Mouse (Mus musculus): Measurements from ENCODE around the gene Prkd3.
A peak's percentile ranks its signal among the peaks of the same experiment; 100 is the strongest.

The Prkd3 gene

DNA sequence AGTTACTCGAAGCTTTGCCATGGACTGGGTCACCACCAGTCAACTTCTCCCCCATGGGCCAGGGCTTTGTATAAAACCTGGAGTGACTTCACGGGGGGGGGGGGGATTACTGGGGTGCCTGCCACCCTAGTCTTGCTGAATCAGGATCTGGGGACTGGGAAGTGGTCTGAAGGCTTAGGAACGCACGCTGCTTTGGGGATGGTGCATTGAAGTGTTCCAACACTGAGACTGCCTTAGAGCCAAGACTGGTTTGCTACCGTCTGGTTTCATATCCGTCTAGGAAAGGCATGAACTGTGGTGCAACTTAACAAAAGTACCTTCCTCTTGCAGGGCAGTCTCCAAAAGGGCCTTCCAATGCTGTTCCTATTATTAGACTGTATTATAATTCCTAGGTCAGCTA is 102.9 kb downstream of the Prkd3 start:
- DNase-seq: no peak

DNA sequence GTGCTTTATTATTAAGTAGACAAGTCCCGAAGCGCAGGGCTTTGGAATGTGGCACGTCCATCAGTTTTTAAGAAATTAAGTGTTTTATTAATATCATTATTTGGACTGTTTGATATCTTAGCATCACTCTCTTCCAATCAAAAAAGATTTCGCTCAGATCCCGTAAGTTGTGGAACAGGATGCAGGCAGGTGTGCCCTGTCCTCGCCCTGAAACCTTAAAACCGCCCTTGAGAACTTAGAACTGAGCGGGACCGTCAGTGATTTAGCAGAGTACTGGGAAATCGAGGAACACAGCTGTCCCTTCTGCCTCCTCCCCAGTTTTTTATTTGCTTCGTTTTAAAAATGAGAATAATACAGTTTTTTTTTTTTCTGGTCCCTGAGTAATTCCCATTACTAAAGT is 103.7 kb downstream of the Prkd3 start:
- no peak for DNase-seq

- peak; percentile 85 for DNase-seq
These were observed 104.2 kb downstream of the Prkd3 start, which contains the start of gene Cebpzos for GRCm38 (mm10) chr17:78916369-78916813. Gene Cebpzos, plus strand, starts transcription at chr17:78916500.

GRCm38 (mm10) chr17:78915772-78916171 is 104.8 kb downstream of the Prkd3 start:
- DNase-seq: no peak

GRCm38 (mm10) chr17:78913921-78914320 is 106.7 kb downstream of the Prkd3 start:
- DNase-seq: no peak

DNA sequence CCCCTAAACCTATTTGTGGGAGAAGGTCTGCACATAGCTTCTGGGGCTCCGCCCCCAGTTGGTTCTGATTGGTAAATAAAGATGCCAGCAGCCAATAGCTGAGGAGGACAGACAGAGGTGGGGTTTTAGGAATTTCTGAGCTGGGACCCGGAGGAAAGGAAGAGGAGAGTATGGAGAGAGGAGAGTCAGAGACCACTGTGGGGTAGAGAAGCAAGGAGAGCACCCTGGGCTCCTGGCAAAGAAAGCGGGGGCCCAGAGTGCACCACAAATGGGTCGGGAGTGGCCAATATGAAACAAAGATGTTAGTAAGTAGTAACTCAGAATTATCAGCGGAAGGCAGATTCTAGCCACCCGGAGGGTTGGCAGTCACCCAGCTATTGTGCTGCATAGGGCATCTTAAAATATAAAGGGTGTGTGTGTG is 107.7 kb downstream of the Prkd3 start:
- DNase-seq: peak; percentile 16

DNA sequence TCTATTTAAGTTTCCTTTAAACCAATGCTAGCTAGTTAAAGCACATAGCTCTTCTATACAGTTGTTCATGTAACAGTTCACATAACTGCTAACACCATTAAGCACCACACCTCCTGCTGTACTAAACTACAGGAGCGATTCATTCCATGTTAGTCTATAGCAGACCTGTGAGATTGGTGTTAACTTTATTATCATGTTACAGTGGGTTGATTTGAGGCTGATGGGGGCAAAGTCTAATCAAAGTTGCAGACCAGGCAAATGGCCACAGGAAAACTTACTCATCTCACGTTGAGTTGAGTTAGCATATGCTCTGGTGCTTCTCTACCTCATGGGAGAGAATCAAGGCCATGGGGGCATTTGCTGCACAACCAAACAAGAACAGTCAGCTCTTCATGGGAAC is 111.2 kb downstream of the Prkd3 start:
- no peak for DNase-seq

DNA sequence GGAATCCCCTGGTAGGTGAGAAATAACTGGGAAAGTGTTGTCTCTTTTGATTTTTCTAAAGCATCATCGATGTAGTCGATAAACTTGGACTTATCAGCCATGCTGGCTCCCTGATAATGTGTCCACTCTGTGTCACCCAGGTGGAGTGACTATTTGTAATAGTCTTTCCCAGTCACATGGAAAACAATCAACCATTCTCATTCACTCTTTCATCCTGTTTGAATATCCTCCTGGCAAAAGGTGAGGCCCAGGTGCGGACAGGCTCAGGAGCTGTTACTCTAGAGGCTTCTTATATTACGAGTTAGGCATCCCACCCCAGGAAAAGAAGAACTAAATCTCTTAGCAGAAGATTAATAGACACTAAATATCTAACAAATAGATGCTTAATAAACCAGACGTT is 113.7 kb downstream of the Prkd3 start, which contains the start of gene Sult6b1:
Gene Sult6b1, minus strand, starts transcription at position 101 of the 400 bp plus-strand sequence.
- DNase-seq: no peak

- DNase-seq: no peak
These were observed 117.5 kb downstream of the Prkd3 start for GRCm38 (mm10) chr17:78903158-78903557.

Data from lung, postnatal 14 days (tissue).